Mouse (Mus musculus) right cerebral cortex, postnatal 4 days (tissue): ENCODE data around the gene Vmn1r232.

Source experiments
- DNase-seq: peaks from one replicate; pipeline ENCODE4 v3.0.0-alpha.2; 2022

Vmn1r232 gene

GRCm38 (mm10) chr17:20919614-20920013, at the start of gene Vmn1r232:
Gene Vmn1r232, minus strand, starts transcription at chr17:20919714.
- DNase-seq: no peak

- DNase-seq: no peak
These were observed 47.2 kb upstream of the Vmn1r232 start for GRCm38 (mm10) chr17:20966681-20967080.

- no peak for DNase-seq
These were observed 45.9 kb upstream of the Vmn1r232 start for GRCm38 (mm10) chr17:20965421-20965820.

GRCm38 (mm10) chr17:20960386-20960785, 40.9 kb upstream of the Vmn1r232 start:
- no peak for DNase-seq

GRCm38 (mm10) chr17:20946636-20947035, 27.1 kb upstream of the Vmn1r232 start:
- no peak for DNase-seq

GRCm38 (mm10) chr17:20946026-20946565, 26.6 kb upstream of the Vmn1r232 start:
- peak; percentile 19 for DNase-seq

- DNase-seq: peak; percentile 96
These were observed 25.7 kb upstream of the Vmn1r232 start, which contains the start of gene Ppp2r1a for GRCm38 (mm10) chr17:20944985-20945891. Gene Ppp2r1a, plus strand, starts transcription at chr17:20945311.

- DNase-seq: no peak
These were observed 24.7 kb upstream of the Vmn1r232 start for GRCm38 (mm10) chr17:20944226-20944625.

- DNase-seq: no peak
These were observed 14.5 kb downstream of the Vmn1r232 start, which contains the start of gene Vmn1r231 for GRCm38 (mm10) chr17:20904991-20905390. Gene Vmn1r231, minus strand, starts transcription at chr17:20905091.
